Mouse (Mus musculus) forebrain, embryonic 11.5 days (tissue): Measurements from ENCODE around the gene March10. TPM values are rescaled to one million over a fixed set of nuclear protein-coding genes. Genes with fewer than 3 reads are reported as not detected.

Source experiments
- ATAC-seq: fragments of 200-750 bp; cut with Nextera tagmentation; replicated peaks from 2 replicates; pipeline ENCODE4 v1.8.0; 2017; ENCODE audit warnings: moderate TSS enrichment; ENCODE audit not compliant: low FRiP score
- DNase-seq: peaks from one replicate; pipeline ENCODE4 v3.0.0-alpha.2; 2017; ENCODE audit warnings: low spot score
- H3K27ac ChIP-seq: fragments of 300-500 bp; sonication (generic); 2 replicates; pipeline ENCODE4 v1.5.1; 2014; ENCODE audit warnings: low read depth, low read length
- H3K27me3 ChIP-seq: fragments of 300-500 bp; sonication (generic); 2 replicates; pipeline ENCODE4 v1.6.1; 2014; ENCODE audit warnings: mild to moderate bottlenecking, low read length, mixed read lengths; ENCODE audit not compliant: control insufficient read depth, insufficient read depth
- H3K36me3 ChIP-seq: fragments of 300-500 bp; sonication (generic); 2 replicates; pipeline ENCODE4 v1.6.1; 2014; ENCODE audit warnings: mild to moderate bottlenecking, low read length, moderate library complexity, mixed read lengths; ENCODE audit not compliant: control insufficient read depth, insufficient read depth
- H3K4me1 ChIP-seq: fragments of 300-500 bp; sonication (generic); replicated peaks from 2 replicates; pipeline ENCODE4 v1.6.1; 2014; ENCODE audit warnings: low read length, mixed read lengths; ENCODE audit not compliant: control insufficient read depth, insufficient read depth
- H3K4me2 ChIP-seq: fragments of 300-500 bp; sonication (generic); 2 replicates; pipeline ENCODE4 v1.6.1; 2014; ENCODE audit warnings: low read depth, mild to moderate bottlenecking, low read length, moderate library complexity, mixed read lengths; ENCODE audit not compliant: severe bottlenecking
- H3K4me3 ChIP-seq: fragments of 300-500 bp; sonication (generic); 2 replicates; pipeline ENCODE4 v1.5.1; 2014; ENCODE audit warnings: low read depth, low read length
- H3K9ac ChIP-seq: fragments of 300-500 bp; sonication (generic); 2 replicates; pipeline ENCODE4 v1.6.1; 2014; ENCODE audit warnings: low read length
- H3K9me3 ChIP-seq: fragments of 300-500 bp; sonication (generic); 2 replicates; pipeline ENCODE4 v1.6.1; 2016; ENCODE audit warnings: low read length, mixed read lengths; ENCODE audit not compliant: control insufficient read depth
- WGBS: fragments of 180-500 bp; shearing (Covaris S2); extraction: QIAGEN DNeasy Blood & Tissue Kit; methylation state at CpG from one replicate; pipeline ENCODE4 v1.1.7; 2014; 5-methylcytosine and 5-hydroxymethylcytosine counted together
- polyA plus RNA-seq: library from polyadenylated mRNA; unstranded; fragments of >200 nt; fragmentation: Nextera tagmentation; extraction: Ambion mirVana; gene quantifications from 2 replicates; pipeline ENCODE4 v1.2.1, GENCODE M21; 2014

The March10 gene
- polyA plus RNA-seq, 1 experiment from 2014 or later: not detected

DNA sequence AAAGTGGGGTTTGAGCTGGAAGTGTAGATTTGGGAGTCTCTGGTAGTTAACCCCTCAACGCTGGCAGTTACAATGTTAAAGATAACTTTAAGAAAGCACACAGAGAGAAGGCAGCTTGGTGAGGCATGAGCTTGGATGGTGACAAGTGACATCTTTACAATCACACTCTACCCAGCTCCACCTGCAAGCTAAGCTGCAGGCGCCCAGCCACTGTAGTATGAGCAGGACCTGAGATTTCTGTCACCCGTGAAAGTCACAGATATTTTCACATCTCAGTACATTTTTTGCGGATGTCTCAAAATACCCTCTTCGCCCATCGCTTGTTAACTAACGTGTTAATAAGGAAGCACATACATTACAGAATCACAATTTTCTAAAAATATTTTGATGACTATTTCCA is 36.6 kb downstream of the March10 start:
- DNase-seq (no peak), ATAC-seq (no peak)
- Histone ChIP-seq H3K4me3 (no peak overlapping the region), H3K4me2 (no peak overlapping the region), H3K27me3 (no peaks in the 10 kb centered on the region), H3K4me1 (no peaks in the 10 kb centered on the region), H3K9ac (no peak overlapping the region), H3K9me3 (no peaks in the 10 kb centered on the region), H3K27ac (no peak overlapping the region), H3K36me3 (no peaks in the 10 kb centered on the region)
- WGBS: 95% methylated on average over 7 of the region's 7 CpGs

DNA sequence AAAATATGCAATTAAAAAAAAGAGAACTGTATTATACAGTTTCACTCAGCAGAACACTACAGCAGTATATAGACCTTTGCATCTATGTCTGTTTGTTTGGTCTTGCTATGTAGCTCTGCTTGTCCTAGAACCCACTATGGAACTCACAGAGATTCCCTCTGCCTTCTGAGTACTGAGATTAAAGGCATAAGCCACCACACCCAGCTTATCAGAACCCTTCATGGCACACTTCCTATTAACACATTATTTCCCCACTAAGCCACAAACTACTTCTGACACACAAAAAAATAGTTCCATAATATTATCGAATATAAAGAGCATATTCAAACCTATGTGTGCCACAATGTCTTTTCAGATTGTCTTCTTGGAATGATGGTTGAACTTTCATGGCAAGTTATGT is 42.5 kb downstream of the March10 start:
- WGBS: 93% methylated on average over 1 of the region's 1 CpGs
- no peak for ATAC-seq
- no peaks in the 10 kb centered on the region for H3K4me1 ChIP-seq

DNA sequence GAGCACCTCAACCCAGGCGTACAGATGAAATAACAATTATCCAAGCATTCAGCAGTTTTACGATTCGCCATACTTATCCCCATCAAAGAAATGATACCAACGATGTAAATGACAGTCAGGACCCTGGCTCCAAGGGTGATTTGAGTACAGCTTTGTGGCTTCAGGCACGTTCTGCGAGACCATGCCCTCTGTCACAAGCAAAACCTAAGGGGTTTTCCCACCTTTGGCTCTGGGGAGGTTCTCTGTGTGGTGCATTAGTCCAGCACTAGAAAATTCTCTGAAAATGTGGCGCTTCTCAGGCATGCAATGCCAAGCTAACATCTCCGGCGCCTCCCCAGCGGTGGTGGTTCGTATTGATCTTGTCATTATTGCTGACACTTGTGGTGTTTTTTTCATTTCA is 47.1 kb downstream of the March10 start:
- no peaks in the 10 kb centered on the region for H3K9me3 ChIP-seq
- ATAC-seq (no peak), DNase-seq (no peak)
- H3K4me1 ChIP-seq: no peaks in the 10 kb centered on the region; the same call in 1 of the 2 replicates
- H3K36me3 ChIP-seq: no peaks in the 10 kb centered on the region
- no peaks in the 10 kb centered on the region for H3K27me3 ChIP-seq
- H3K27ac ChIP-seq: no peak overlapping the region
- no peak overlapping the region for H3K9ac ChIP-seq
- H3K4me2 ChIP-seq: no peak overlapping the region
- 94% methylated on average over 11 of the region's 11 CpGs for WGBS
- H3K4me3 ChIP-seq: no peak overlapping the region

More for the DNA sequence above, 42.5 kb downstream of the March10 start:
- Histone ChIP-seq H3K27ac (no peak overlapping the region), H3K4me3 (no peak overlapping the region), H3K9me3 (no peaks in the 10 kb centered on the region), H3K4me2 (no peak overlapping the region), H3K36me3 (no peaks in the 10 kb centered on the region), H3K27me3 (no peaks in the 10 kb centered on the region), H3K9ac (no peak overlapping the region)
- no peak for DNase-seq

DNA sequence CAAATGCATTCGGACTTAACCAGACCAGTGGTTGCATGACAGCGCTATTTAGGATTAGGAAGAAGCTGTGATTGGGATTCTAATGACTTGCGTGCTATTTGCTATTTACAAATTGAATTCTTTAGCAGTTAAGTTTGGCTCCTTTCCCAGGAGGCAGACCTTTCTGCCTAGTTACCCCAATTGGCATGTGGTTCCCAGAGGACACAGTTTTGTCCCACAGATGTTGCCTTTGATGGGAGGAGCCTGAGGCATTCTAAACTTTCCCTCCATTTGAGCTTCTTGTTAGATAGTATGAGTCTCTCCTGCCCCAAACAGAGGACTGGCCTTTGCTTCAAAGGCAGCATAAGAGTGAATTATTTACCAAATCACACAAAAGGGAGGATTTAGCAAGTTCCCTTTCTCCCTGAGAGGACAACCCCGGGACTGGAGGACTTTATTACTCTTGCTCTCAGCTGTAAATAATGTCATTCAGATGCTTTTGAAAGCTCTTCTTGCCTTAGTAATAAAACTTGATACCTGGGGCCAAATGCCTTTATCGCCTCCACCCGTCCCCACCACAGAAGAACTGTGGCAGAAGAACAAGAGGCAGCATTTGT is 48.6 kb downstream of the March10 start:
- Histone ChIP-seq H3K4me1 (no peaks in the 10 kb centered on the region; the same call in 1 of the 2 replicates), H3K9ac (no peak overlapping the region), H3K27me3 (no peaks in the 10 kb centered on the region), H3K9me3 (no peaks in the 10 kb centered on the region), H3K36me3 (no peaks in the 10 kb centered on the region), H3K4me2 (no peak overlapping the region), H3K27ac (no peak overlapping the region), H3K4me3 (no peak overlapping the region)
- DNase-seq: no peak
- 61% methylated on average over 6 of the region's 6 CpGs for WGBS
- no peak for ATAC-seq

DNA sequence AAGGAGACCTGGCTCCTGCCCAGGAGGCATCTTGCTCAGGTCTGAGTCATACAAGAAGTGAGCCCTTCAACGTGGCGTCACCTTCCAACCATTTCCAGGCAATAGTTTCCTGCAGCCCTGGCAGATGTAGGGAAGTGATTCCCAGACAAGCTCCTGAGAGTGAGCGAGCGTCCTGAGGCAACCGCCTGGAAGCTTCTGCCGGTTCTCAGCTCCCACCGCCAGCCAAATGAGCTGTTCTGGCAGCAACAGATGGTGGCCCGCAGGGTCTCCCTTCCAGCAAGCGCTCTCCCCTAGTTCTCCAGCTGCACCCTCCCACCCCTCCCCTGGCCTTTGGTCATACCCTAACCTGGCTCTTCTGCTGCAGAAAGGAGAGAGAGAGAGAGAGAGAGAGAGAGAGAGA is 54.2 kb downstream of the March10 start:
- WGBS: 61% methylated on average over 9 of the region's 9 CpGs
- Histone ChIP-seq H3K4me2 (no peak overlapping the region), H3K27me3 (no peaks in the 10 kb centered on the region), H3K9ac (no peak overlapping the region), H3K36me3 (no peaks in the 10 kb centered on the region), H3K4me3 (no peak overlapping the region), H3K4me1 (no peaks in the 10 kb centered on the region), H3K9me3 (no peaks in the 10 kb centered on the region), H3K27ac (no peak overlapping the region)
- ATAC-seq: no peak
- DNase-seq: no peak

DNA sequence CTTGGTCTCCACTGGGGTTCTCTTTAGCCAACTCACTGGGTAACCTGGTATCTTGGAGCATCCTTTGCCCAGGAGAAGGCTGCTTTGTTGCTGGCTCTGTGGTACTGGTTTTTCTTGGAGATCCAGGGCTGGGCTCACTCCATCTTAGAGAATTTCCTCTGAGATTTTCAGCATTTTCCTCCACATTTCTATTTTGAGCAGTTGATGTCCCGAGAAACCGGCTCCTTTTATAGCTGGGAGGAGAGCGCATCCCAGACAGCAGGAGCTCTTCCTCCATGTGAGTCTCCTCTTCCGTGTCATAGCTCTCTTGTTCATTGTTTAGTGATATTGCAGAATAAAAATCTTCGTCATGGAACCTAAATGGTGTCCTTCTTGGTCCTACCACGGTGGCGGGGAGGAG is 66.2 kb downstream of the March10 start:
- Histone ChIP-seq H3K36me3 (no peaks in the 10 kb centered on the region), H3K4me1 (no peaks in the 10 kb centered on the region), H3K4me3 (no peak overlapping the region), H3K9ac (no peak overlapping the region), H3K9me3 (no peaks in the 10 kb centered on the region), H3K27ac (no peak overlapping the region), H3K4me2 (no peak overlapping the region), H3K27me3 (no peaks in the 10 kb centered on the region)
- 89% methylated on average over 7 of the region's 7 CpGs for WGBS
- ATAC-seq (no peak), DNase-seq (no peak)

DNA sequence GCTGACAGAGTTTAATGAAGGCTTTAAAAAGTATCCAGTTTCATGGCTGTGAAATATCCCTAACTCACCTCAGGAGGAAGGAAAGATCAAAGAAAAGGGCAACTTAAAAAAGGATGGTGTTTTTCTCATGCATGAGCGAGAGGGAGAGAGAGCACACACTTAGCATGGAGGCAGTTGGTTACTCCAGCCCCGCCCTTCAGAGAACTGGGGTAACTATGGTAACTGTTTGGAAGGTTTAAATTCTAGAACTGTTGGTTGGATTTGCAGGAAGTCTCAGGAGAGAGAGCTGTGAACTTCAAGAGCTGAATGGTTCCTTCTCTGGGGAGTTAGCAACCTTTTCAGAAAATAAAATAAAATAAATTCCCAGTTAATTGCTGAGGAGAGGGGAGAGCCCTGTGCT is 67.9 kb downstream of the March10 start:
- no peak for DNase-seq
- no peak for ATAC-seq
- Histone ChIP-seq H3K27me3 (no peaks in the 10 kb centered on the region), H3K4me1 (no peaks in the 10 kb centered on the region), H3K4me3 (no peak overlapping the region), H3K27ac (no peak overlapping the region), H3K9me3 (no peaks in the 10 kb centered on the region), H3K9ac (no peak overlapping the region), H3K4me2 (no peak overlapping the region), H3K36me3 (no peaks in the 10 kb centered on the region)
- WGBS: 56% methylated on average over 2 of the region's 2 CpGs

DNA sequence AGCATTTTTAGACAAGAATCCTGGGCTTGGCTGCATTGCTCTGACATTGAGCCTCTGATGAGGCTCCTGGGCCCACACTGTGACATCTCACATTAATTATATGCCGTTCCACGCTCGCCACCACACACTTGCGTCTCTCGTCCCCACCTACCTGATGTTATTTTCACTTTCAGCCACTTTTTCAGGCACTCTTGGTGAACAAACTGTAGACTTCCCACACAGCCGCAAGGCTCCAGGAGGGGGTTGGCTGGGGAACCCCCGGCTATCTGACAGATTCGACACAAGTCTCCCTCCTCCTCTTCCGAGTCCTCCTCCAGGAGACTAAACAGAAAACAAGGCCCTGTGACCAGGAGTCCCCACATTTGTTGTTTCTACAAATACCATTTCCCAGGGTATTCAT is 71.3 kb downstream of the March10 start:
- no peak overlapping the region for H3K9ac ChIP-seq
- 76% methylated on average over 9 of the region's 9 CpGs for WGBS
- no peak overlapping the region for H3K4me3 ChIP-seq
- H3K27me3 ChIP-seq: no peaks in the 10 kb centered on the region
- H3K27ac ChIP-seq: no peak overlapping the region
- H3K4me2 ChIP-seq: no peak overlapping the region
- no peaks in the 10 kb centered on the region for H3K4me1 ChIP-seq
- ATAC-seq (no peak), DNase-seq (no peak)
- H3K9me3 ChIP-seq: no peaks in the 10 kb centered on the region
- H3K36me3 ChIP-seq: no peaks in the 10 kb centered on the region

DNA sequence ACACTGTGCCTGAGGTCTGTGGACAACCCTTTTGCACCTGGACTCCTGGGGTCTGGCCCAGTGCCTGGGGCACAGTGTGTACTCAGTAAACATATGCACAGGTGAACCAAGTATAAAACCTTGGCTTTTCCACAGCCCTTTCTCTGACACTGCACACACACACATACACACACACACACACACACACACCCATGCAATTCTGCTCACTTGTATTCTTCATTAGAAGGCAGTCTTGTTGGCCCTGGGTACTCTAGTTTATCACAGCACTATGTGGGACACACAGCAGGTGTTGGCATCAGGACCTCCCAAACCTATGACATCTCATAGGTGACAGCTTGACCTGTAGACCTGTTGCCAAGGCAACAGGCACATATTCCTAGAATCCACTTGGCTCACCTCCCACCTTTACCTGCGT is 80.7 kb downstream of the March10 start:
- H3K36me3 ChIP-seq: no peaks in the 10 kb centered on the region
- ATAC-seq (no peak), DNase-seq (no peak)
- WGBS: 94% methylated on average over 1 of the region's 1 CpGs
- H3K4me1 ChIP-seq: no peaks in the 10 kb centered on the region
- no peak overlapping the region for H3K4me2 ChIP-seq
- H3K9me3 ChIP-seq: no peaks in the 10 kb centered on the region
- no peak overlapping the region for H3K9ac ChIP-seq
- no peak overlapping the region for H3K4me3 ChIP-seq
- no peaks in the 10 kb centered on the region for H3K27me3 ChIP-seq
- no peak overlapping the region for H3K27ac ChIP-seq
